Mouse (Mus musculus): ENCODE measurements around the gene Dlgap4.

GRCm38 (mm10) chr2:156761521-156762278 lies 148.2 kb downstream of the Dlgap4 start:
- TF ChIP-seq CTCF (IDR thresholded peaks at IDR 0.05; ENCODE audit: extremely low read depth, insufficient read depth, low read length) (no peak), POLR2A (IDR thresholded peaks at IDR 0.05; ENCODE audit: extremely low read depth, insufficient read depth, low read length) (no peak)
